Mouse (Mus musculus) Muller cell, postnatal 12 days (primary cell): Measurements from ENCODE around the gene Nags.

ENCODE experiments used
- DNase-seq: peaks from one replicate; pipeline ENCODE4 v3.0.0-alpha.2; 2015; ENCODE audit errors: inconsistent ontology term

The Nags gene

GRCm38 (mm10) chr11:102145471-102146001 is at the start of gene Nags:
Nags (plus strand) TSS chr11:102145513.
- DNase-seq, result peak; percentile 17

- DNase-seq, result no peak
Measured at GRCm38 (mm10) chr11:102095676-102096075, 49.6 kb upstream of the Nags start.

GRCm38 (mm10) chr11:102096446-102096845 is 48.9 kb upstream of the Nags start:
- DNase-seq, result no peak

GRCm38 (mm10) chr11:102096887-102097391 is 48.4 kb upstream of the Nags start:
- DNase-seq, result peak; percentile 93

GRCm38 (mm10) chr11:102101219-102101618 is 44.1 kb upstream of the Nags start, which contains the start of gene Ppy:
Ppy (minus strand) TSS chr11:102101319.
- DNase-seq, result no peak

- DNase-seq, result peak; percentile 75
Measured at GRCm38 (mm10) chr11:102102485-102103258, 42.6 kb upstream of the Nags start.

GRCm38 (mm10) chr11:102106911-102107310 is 38.4 kb upstream of the Nags start:
- no peak for DNase-seq

GRCm38 (mm10) chr11:102107732-102108131 is 37.6 kb upstream of the Nags start, which contains the start of gene Pyy:
Pyy (minus strand) TSS chr11:102107832.
- no peak for DNase-seq

GRCm38 (mm10) chr11:102111576-102111975 is 33.7 kb upstream of the Nags start:
- no peak for DNase-seq

GRCm38 (mm10) chr11:102116241-102116640 is 29.1 kb upstream of the Nags start:
- DNase-seq, result no peak

- DNase-seq, result no peak
Measured at GRCm38 (mm10) chr11:102117386-102117785, 27.9 kb upstream of the Nags start.

- no peak for DNase-seq
Measured at GRCm38 (mm10) chr11:102134516-102134915, 10.8 kb upstream of the Nags start.

- DNase-seq, result no peak
Measured at GRCm38 (mm10) chr11:102137625-102138446, 7.5 kb upstream of the Nags start.

GRCm38 (mm10) chr11:102138447-102138740 is 6.9 kb upstream of the Nags start:
- DNase-seq, result peak; percentile 65

- DNase-seq, result peak; percentile 37
Measured at GRCm38 (mm10) chr11:102140508-102140907, 4.8 kb upstream of the Nags start.

- no peak for DNase-seq
Measured at GRCm38 (mm10) chr11:102142355-102142754, 3.0 kb upstream of the Nags start.

GRCm38 (mm10) chr11:102144957-102145470 is 299 bp upstream of the Nags start:
- DNase-seq, result no peak

- no peak for DNase-seq
Measured at GRCm38 (mm10) chr11:102146005-102146404, 692 bp downstream of the Nags start.

GRCm38 (mm10) chr11:102146531-102146930 is 1.2 kb downstream of the Nags start:
- no peak for DNase-seq

- DNase-seq, result no peak
Measured at GRCm38 (mm10) chr11:102147213-102147989, 2.1 kb downstream of the Nags start.

- peak; percentile 94 for DNase-seq
Measured at GRCm38 (mm10) chr11:102156039-102156785, 10.9 kb downstream of the Nags start, which contains the start of gene Tmem101. Tmem101 (minus strand) TSS chr11:102156404.
